Mouse (Mus musculus): Measurements from ENCODE around the gene Gm21761.
"Not testable (repeated sequence)": the region's sequence is repeated elsewhere in the genome, so short reads cannot be mapped to it uniquely, and the experiment has no call there.

GRCm38 (mm10) chr13:119862399-119862798, 66.7 kb downstream of the Gm21761 start:
- TF ChIP-seq CTCF, POLR2A (IDR thresholded peaks at IDR 0.05; ENCODE audit: insufficient read depth, low read depth, low read length): not testable (repeated sequence)
